Mouse (Mus musculus) lung, adult 18-20 months (tissue): ENCODE measurements at regions not wholly inside any gene's neighbourhood (a gene's known extent, or its start where the extent isn't known, plus 50 kb on each side); places are given as distances from the start of the nearest gene placed in this dataset.

Experiments
- DNase-seq, 2 experiments: peaks; one replicate each; pipeline ENCODE4 v3.0.0; 2022; ENCODE audit warnings: mixed read lengths in 2 of 2

DNA sequence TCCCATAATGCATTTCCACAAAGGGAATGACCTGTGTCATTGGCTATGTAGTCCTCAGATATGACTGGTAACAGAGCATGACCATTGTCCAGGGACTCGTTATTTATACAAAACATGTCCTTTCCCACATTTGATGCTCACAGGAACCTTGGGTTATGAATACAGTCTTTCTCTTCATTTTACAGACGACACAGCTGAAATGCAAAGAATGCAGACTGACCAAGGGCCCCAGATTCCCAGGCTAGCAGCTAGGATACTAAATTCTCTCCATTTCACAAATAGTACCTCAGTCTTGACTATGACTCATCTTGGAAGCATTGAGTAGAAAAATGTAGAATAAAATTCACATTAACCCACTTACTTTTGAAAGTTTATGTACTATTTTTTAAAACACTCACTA lies 182.7 kb upstream of the Sox4 start:
- no peak for DNase-seq

DNA sequence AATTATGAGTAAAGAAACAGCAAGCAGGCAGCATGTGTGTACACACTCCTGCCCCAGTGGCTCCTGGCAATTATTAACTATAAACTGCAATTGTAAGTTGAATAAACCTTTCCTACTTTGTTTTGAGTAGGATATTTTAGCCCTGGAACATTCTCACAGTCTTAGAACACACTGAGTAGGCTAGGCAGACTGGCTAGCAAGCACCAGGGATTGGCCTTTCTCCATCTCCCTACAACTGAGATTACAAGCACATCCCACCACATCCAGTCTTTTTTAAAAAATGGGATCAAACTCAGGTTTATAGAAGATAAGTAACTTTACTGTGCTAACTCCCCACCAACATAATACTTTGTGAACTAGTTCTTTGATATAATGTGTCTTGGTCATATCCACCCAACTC lies 174.0 kb upstream of the Sox4 start:
- DNase-seq: no peak

DNA sequence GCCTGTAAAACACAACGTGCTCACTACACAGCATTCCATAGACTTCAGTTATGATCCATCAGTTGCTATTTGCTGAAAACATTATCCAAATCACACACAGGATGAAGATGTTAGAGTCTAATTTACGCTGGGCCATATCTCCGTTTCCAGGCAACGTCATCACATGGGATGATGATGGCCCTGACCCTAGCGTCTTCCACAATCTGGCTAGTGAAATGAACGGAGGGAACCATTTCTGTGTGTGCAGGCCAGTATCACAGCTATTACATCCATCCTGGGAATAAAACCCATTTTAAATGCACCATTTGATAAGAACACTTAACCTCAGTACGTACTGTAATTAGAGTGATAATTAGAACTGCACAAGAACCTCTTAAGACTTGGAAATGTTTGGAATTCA lies 170.0 kb upstream of the Sox4 start:
- DNase-seq: no peak

DNA sequence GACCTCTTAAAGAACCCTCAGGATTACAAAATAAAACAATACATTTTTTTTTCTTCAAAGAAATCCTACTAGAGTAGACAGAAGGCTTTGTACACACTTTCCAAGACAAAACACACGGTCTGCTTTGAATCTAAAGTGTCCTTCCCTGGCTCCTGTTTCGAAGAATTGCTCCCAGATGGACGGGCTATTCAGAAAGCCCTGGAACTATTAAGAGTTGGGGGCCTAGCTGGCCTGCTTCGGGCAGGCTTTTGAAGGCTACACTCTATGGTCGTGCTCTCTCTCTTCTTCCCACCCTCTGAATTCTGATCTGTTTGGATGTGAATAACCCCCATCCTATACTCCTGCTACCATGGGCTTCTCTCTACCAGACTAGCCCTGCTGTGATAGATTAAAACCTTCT lies 167.6 kb upstream of the Sox4 start:
- DNase-seq: no peak

DNA sequence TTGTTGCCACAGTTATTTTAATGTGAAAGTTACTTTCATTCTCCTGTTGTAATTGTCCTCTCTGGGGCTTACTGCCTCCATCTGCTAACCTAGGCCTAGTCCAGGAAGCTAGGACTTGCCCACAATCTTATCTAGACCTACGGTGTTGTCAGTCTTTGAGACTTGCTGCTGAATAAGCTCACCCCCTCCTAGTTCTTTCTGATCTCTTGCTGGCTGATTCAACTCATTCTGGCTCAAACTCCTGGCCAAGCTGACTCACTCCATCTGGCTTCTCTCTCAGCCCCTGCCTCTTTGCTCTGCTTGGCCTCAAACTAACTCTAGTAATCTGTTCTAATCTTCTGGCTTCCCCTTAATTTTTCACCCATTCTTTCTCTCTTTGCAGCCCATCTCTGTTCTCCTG lies 165.8 kb upstream of the Sox4 start:
- DNase-seq: no peak

DNA sequence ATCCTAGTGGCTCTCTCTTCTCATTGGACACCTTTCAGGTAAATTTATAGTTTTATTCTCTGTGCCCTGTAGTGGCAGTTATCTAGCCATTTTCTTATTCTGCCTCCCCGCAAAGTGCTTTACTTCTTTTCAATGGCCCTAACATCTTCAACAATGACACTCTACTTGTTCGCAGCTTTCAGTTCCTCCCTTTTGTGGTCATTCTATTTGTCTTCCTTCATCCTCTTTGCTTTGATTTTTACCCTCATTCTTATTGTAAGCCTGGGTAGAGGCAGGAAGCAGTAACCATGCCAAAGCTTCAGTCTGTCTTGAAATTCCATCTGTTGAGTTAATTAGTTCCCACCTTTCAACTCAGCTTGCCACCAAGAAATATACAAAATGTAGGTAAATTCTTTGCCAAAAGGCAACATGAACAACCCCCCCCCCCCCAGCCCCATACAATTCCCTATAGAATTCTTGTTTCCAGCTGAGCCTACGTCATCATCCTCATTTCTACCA lies 161.5 kb upstream of the Sox4 start:
- DNase-seq: no peak

DNA sequence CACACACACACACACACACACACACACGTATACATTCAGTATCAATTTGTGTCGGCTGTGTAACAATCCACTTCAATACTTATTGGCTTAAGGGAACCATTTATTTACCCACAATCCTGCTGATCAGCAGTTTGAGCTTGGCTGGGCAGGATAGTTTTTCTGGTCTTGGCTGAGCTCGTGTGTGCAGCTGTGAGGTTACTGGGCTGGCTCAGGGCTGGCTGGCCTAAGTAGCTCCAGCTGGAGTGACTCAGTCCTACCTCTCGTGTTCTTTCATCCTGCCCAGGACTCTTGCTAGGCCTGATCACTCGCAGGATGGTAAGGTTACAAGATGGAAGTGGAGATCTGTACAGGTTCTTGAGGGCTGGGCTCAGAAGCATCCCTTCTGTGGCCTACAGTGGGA lies 156.6 kb upstream of the Sox4 start:
- DNase-seq: peak; percentile 6 to 21

DNA sequence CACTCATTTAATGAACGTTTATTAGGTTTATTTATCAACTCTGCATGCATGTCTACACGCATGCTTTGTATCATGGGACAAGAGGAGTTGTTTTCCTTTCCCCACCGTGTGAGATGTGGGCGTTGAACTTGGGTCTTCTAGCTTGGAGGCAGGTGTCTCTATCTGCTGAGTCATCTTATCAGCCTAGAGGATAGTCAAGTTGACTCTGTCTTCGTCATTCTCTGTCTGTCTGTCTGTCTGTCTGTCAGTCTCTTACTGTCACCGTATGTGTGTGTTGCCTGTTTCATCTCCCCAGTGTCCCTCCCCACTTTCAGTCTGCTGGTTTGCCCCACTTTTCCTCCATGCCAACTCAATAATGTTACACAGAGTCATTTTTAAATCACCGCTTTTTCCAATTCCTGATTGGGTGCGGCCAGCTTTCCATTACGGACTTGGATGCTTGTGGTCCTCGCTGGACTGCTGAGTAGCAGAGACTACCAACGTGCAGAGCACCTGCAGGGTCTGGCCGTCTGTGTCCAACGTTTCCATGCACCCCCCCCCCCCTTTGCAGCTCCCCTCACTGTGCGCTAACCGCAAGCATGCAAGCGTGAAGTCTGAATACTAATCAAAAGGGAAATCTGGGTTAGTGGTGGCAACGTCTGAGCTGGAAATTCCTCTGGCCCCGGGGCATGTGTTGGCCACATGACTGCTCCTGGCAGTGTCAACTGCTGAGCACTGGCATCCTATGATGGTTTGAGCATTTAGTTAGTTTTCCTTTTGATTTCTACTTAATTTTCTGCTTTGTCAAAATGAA lies 155.7 kb upstream of the Sox4 start:
- no peak for DNase-seq

DNA sequence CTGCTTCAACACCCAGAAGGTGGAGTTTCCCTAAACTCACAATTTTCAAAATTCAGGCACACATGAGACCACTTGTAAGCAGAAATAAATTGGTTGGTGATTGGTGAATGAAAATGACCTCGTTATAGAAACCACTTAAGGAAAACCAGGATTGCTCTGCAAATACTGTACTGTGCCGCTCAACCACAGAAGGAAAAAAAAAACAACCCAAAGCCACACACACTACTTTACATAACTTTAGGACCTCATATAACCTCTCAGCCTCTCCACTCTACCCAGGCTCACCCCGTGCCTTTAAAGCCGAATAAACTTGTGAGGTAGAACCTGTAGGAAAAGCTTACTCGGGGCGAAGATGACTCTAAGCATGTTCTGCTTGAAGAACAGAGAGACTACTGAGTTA lies 154.7 kb upstream of the Sox4 start:
- DNase-seq: peak; percentile 7 to 31

DNA sequence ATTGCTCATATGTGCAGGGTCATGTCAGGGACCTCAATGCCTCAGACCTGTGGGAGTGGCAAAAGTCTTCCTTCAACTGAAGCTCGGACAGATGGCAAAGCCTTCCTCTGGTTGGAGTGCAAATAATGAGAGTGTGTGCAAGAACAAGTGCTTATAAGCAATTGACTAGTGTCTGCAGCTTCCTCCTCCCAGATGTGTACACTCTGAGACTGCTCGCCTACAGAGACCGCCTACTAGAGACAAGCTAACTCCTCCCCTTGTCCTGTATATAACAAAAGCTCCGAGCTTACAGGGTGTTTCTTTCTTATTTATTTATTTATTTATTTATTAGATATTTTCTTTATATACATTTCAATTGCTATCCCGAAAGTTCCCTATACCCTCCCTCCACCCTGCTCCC lies 138.7 kb upstream of the Sox4 start:
- no peak for DNase-seq

DNA sequence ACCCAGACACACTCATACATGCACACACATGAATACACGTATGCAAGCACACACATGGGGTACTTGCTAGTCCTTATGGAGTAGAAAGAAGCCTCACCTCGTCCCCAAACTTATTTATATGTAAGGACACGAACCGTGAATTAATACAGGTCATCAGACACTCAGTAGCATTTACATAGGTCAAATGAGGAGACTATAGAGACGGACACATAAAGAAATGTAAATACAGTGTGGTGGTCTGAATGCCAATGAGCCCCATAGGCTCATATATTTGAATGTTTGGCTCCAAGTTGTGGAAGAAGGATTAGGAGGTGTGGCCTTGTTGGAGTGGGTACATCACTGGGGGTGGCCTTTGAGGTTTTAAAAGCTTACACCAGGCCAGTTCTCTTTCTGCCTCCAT lies 133.3 kb upstream of the Sox4 start:
- no peak for DNase-seq

DNA sequence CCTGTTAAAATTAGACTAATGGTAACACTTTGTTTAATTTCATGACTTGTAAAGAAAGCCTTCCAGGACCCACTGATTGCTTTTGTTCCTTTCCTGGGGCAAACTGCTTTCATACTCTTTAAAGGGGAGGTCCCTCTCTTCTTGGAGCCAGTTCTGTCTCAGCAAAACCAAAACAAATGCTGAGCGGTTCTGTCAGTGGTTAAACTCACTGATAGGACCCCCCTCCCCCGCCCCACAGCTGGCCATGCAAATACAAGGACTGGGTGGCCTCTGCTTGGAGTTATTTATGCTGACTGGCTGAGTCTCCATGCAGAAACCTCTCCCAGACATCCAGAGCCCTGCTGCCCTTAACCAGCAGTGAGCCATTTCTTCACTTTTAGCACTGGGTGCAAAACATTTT lies 127.6 kb upstream of the Sox4 start:
- DNase-seq: no peak

DNA sequence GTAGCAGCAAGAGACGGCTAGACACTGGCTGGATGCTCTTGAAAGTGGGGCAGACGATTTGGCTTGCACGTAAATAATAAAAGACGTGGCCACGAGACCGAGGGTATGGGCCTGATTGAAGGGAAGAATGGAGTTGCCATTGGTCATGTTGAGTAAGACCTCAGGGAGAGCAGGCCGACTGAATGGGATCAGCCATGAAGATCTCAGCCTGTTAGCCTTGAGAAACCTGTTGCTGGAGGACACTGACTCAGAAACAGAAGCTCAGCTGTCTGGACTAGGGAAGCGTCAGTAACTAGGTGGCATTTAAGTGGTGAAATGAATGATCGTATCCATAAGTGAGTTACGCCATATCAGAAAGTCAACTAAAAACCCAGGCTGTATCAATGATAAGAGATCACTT lies 126.3 kb upstream of the Sox4 start:
- no peak for DNase-seq

DNA sequence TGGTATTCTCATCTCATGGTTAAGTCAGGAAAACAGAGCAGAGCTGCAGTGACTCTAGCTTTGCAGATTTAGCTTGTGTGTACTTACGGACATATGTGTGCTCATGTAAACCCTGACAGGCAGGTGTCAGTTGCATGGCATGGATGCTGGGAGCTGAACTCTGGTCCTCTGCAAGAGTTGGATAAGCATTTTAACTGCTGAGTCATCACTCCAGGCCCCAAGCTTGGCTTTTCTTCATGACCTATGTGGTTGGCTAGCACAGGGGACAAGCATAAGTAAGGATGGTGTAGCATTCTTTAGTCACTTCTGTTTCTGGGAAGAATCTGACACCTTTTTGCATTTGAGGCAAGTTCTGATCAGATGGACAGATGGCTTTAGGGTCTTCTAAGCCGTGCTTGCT lies 120.1 kb upstream of the Sox4 start:
- no peak for DNase-seq

DNA sequence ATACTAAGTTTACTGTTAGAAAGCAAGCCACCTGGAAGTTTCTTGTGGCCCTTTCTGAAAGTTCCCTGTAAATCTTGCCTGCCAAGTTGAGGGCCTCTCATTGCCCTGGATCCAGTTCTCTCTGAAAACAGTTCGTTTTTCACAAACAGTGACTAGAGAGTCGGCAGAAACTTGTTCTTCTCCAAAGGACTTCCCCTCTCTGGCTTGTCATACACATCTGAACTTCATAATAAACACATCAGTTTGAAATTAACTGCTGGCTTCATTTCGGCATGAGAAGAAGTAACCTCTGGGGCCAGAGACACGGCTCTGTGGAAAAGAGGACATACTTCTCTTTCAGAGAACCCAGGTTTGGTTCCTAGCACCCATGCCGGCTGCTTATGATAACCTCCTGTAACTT lies 110.4 kb upstream of the Sox4 start:
- DNase-seq: no peak

DNA sequence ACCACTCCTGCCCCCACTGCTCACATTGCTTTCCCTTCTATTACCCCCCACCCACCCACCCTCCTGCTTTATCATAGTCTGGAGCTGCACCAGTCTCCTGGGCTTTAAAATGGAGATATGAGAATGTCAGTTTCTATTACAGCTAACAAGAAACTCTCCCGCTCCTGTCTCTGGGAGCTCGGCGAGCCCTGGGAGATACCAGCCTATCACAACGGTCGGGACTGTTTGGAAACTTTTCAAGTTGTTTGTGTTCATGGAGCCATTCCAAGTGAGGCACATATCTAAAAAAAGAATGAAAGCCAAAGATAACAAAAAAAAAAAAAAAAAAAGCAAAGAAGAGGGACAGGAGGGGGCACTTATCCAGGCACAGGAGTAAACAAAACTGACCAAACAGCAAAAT lies 105.2 kb upstream of the Sox4 start:
- peak; percentile 39 to 57 for DNase-seq

DNA sequence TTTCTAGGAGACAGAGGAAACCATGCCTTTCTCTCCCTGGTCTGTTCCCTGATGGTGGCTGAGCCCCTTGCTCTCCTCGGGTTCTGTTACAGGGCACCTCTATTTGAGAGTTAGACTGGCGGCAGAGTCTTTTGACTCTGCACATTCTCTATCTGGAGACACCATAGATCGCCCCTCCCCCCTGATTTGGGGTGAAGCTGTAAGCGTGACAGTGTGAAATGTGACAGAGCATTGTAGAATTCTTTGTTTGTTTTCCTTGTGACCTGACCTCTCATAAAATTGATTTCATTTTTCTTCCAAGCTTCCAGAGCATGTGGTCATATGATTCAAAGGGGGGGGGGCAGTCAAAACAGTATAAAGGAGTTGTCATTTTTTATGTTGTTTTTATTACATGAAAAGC lies 96.2 kb upstream of the Sox4 start:
- no peak for DNase-seq

DNA sequence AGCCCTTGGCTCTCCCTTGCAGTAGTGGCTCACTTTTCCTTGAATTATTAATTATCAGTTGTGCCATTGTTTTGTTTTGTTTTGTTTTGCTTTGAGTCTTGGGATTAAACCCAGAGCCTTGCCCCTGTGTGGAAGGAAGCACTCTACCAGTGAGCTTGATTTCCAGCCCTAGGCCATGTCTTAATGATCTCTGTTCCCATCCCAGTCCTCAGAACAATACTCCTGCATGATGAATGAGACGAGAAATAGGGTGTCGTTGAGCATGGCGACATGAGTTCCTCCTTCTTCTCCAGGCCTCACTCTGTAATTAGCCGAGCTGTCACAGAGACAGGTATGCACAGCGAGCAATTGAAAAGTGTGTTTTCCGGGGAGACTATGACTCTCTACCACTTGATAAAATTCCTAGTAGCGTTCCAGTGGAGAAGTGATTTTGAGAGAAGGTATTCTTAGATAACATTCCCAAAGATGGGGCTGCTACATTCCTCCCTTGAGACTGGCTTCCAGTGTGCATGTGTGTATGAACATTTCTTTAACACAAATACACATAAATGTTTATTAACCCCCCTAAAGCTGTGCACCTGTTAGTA lies 95.6 kb upstream of the Sox4 start:
- DNase-seq: no peak

DNA sequence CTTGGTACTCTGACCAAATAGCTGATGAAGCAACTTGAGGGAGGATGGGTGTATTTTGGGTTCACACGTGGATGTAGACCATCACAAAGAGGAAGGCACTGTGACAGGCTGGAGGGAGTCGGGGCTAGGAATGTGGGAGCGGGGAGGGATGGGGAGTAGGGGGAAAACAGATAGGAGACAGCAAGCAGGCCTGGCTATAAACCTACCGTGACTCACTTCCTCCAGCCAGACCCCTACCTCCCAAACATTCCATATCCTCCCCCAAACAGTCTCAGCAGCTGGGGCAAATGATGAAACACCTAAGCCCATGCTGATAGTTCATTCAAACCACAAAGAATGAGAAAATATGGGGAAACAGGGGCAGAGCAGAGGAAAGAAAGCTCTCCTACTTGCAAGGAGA lies 91.1 kb upstream of the Sox4 start:
- no peak for DNase-seq

DNA sequence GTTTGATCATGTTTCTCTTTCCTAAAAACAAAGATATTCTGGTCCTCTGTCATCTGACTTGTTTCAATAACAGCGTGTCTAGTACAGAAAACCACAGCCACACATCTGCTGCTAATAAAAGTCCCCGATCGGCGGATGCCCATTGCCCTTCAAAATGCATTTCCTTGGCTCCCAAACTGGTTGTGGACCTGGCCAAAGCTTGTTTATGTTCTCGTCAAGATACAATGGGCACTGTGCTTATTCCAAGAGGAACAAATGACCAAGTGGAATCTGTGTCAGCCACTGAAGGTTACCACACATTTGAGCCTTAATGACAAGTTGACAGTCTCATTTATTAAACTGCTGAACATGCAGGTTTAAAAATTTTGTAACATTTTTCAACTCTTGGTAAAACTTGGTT lies 86.8 kb upstream of the Sox4 start:
- DNase-seq: no peak

DNA sequence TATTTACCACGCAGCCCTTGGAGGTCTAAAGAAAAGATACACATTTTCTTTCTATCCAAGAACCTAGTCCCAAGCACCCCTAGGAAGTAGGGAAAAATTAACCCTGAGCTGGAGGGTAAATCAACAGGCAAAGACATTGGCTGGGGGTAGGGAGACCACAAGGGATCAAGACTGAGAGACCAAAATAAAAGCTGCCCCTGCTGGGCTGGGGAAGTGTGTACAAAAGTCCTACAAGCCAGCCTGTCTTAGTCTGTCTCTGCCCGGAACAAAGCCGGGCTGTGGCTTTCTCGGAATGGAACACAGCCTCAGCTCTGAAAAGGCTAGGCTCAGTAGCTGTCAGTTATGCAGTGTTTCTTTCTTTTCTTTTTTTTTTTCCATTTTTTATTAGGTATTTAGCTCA lies 81.4 kb upstream of the Sox4 start:
- no peak for DNase-seq

DNA sequence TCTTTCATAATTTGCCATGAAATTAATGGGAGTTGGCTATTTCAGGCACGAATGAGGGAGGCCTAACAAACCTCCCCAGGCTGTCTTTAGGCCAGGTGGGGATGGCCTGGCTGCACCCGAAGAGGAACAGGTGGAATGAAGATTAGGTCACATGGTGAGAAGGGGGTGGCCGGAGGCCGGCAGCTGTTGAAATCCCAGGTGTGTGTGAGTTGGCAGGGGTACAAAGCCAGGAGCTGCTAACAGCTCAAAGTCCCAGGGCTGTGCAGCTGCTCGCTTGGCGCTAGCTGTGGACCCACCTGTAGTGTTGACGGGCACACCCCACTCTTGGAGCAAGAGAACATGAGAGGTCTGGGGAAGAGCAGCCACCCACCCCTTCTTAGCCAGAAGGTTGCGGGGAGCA lies 80.9 kb upstream of the Sox4 start:
- DNase-seq: peak; percentile 77 to 84

DNA sequence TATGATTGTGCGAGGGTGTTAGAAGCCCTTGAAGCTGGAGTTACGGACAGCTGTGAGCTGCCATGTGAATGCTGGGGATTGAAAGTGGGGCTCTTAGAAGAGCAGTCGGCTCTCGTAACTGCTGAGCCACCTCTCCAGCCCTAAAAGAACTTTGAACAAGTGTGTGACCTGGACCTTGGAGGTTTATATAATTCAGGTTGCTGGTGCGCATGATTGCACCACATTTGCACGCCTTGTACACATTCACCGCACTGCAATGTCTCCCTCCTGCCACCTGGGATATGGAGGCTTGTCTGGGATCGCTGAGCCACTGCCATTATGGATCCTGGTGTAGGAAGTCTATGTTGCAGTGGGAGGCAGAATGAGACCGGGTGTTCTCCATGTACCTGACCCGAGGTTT lies 73.6 kb upstream of the Sox4 start:
- DNase-seq: no peak

DNA sequence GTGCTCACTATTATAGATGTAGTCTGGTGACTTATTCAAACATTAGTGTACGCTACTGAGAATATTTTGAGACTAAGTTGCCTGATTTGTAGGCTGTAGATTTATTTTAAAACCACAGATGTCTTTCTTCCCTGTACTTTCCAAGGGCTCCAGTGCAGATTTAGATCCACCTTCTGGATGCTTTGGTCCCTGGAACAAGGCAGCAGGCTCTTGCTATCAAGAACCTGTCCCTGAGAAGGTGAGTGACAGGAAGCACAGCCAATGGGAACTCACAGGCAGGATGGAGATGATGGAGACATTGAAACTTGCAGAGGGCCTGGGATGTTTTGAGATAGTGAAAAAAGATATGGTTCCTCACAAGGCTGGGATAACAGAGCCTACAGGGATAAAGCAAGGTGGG lies 70.0 kb upstream of the Sox4 start:
- DNase-seq: no peak

DNA sequence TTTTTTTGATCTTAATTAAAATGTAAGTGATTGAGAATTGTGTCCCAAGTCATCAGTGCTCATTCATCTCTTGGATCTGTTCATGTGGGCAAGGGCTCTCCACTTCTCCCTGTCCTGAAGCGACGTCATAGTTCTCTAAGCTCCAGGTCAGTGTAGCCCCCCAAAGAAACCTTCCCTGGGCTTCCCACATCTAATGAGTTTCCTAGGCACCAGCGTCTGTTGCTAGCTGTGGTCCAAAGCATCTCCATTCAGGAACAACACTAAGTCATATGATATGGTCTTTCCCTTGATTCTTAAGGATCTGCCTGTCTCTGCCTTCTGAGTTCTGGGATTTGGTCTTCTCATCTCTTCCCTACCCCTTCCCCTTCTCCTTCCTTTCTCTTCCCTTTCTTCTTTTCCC lies 66.3 kb upstream of the Sox4 start:
- no peak for DNase-seq
